Mouse (Mus musculus) lung, embryonic 16.5 days (tissue): ENCODE measurements around the gene Efhc2. TPM values are rescaled to one million over a fixed set of nuclear protein-coding genes. Genes with fewer than 3 reads are reported as not detected.

Experiments
- ATAC-seq: fragments of 200-750 bp; cut with Nextera tagmentation; 2 replicates; pipeline ENCODE4 v1.8.0; 2017; ENCODE audit warnings: low read depth, mild to moderate bottlenecking, moderate library complexity
- H3K27ac ChIP-seq: fragments of 300-500 bp; sonication (generic); 2 replicates; pipeline ENCODE4 v1.5.1; 2014; ENCODE audit warnings: mild to moderate bottlenecking, control low read depth, low read length
- H3K27me3 ChIP-seq: fragments of 300-500 bp; sonication (generic); 2 replicates; pipeline ENCODE4 v1.6.1; 2014; ENCODE audit warnings: low read depth, low read length, mixed read lengths; ENCODE audit not compliant: control insufficient read depth, insufficient read depth
- H3K36me3 ChIP-seq: fragments of 300-500 bp; sonication (generic); 2 replicates; pipeline ENCODE4 v1.6.1; 2014; ENCODE audit warnings: low read length; ENCODE audit not compliant: control insufficient read depth, insufficient read depth
- H3K4me1 ChIP-seq: fragments of 300-500 bp; sonication (generic); replicated peaks from 2 replicates; pipeline ENCODE4 v1.6.1; 2014; ENCODE audit warnings: low read length, mixed read lengths; ENCODE audit not compliant: control insufficient read depth, insufficient read depth
- H3K4me2 ChIP-seq: fragments of 300-500 bp; sonication (generic); 2 replicates; pipeline ENCODE4 v1.6.1; 2014; ENCODE audit warnings: low read depth, low read length, control low read depth
- H3K4me3 ChIP-seq: fragments of 300-500 bp; sonication (generic); 2 replicates; pipeline ENCODE4 v1.5.1; 2014; ENCODE audit warnings: mild to moderate bottlenecking, low read length, control low read depth
- H3K9ac ChIP-seq: fragments of 300-500 bp; sonication (generic); 2 replicates; pipeline ENCODE4 v1.6.1; 2014; ENCODE audit warnings: low read length, control low read depth
- H3K9me3 ChIP-seq: fragments of 300-500 bp; sonication (generic); 2 replicates; pipeline ENCODE4 v1.6.1; 2016; ENCODE audit warnings: low read length; ENCODE audit not compliant: control insufficient read depth
- WGBS: fragments of 180-500 bp; shearing (Covaris S2); extraction: QIAGEN DNeasy Blood & Tissue Kit; methylation state at CpG from one replicate; pipeline ENCODE4 v1.1.7; 2014; 5-methylcytosine and 5-hydroxymethylcytosine counted together
- polyA plus RNA-seq: library from polyadenylated mRNA; unstranded; fragments of >200 nt; fragmentation: Nextera tagmentation; extraction: Ambion mirVana; gene quantifications from 2 replicates; pipeline ENCODE4 v1.2.1, GENCODE M21; 2015

Efhc2 gene
- polyA plus RNA-seq: 1.2 and 1.6 TPM in 2 replicates

- H3K9me3 ChIP-seq: no peaks in the 10 kb centered on the region
- peak; percentile 62 for ATAC-seq
- WGBS: 12% methylated on average over 11 of the region's 19 CpGs
- H3K27me3 ChIP-seq: no peaks in the 10 kb centered on the region
- no peak within 1 kb of the TSS for H3K27ac ChIP-seq
- H3K36me3 ChIP-seq: no peaks in the 10 kb centered on the region
- H3K4me2 ChIP-seq: peak within 1 kb of the TSS; percentile 57
- H3K9ac ChIP-seq: no peak within 1 kb of the TSS
- no peaks in the 10 kb centered on the region for H3K4me1 ChIP-seq
- peak within 1 kb of the TSS; percentile 42 for H3K4me3 ChIP-seq
Measured at GRCm38 (mm10) chrX:17319126-17319583, at the start of gene Efhc2. Gene Efhc2, minus strand, starts transcription at chrX:17319368.

DNA sequence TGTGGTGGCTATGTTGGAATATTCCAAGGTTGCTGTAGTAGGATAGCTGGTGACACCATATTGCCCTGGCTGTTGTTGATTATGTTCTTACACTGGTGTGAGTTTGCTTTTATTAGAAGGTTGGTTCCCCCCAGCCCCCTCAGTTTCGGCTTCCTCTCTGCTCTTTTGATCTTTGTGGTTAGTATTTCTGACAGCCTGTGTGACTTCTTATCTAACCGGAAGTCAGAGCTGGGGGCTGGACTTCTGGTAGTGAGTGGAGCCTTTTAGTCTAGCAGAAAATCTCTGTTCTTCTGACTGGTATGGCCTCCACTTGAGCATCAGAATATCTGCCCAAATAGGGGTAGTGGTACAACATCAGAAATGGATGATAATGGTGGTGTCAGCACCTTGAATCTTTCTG is 45.9 kb upstream of the Efhc2 start:
- WGBS: 42% methylated on average over 2 of the region's 2 CpGs
- H3K4me1 ChIP-seq: no peaks in the 10 kb centered on the region
- H3K36me3 ChIP-seq: no peaks in the 10 kb centered on the region
- no peaks in the 10 kb centered on the region for H3K9me3 ChIP-seq
- no peak overlapping the region for H3K4me3 ChIP-seq
- H3K27me3 ChIP-seq: no peaks in the 10 kb centered on the region
- no peak overlapping the region for H3K27ac ChIP-seq
- no peak overlapping the region for H3K4me2 ChIP-seq
- no peak for ATAC-seq
- no peak overlapping the region for H3K9ac ChIP-seq

GRCm38 (mm10) chrX:17300349-17300880 is 18.8 kb downstream of the Efhc2 start:
- Histone ChIP-seq H3K9ac (no peak overlapping the region), H3K27me3 (no peaks in the 10 kb centered on the region), H3K27ac (no peak overlapping the region), H3K4me3 (no peak overlapping the region), H3K4me1 (no peaks in the 10 kb centered on the region), H3K9me3 (no peaks in the 10 kb centered on the region), H3K36me3 (no peaks in the 10 kb centered on the region), H3K4me2 (no peak overlapping the region)
- no peak for ATAC-seq
- 68% methylated on average over 3 of the region's 3 CpGs for WGBS

GRCm38 (mm10) chrX:17283899-17284298 is 35.3 kb downstream of the Efhc2 start:
- no peaks in the 10 kb centered on the region for H3K9me3 ChIP-seq
- no peaks in the 10 kb centered on the region for H3K36me3 ChIP-seq
- H3K27ac ChIP-seq: no peak overlapping the region
- no peaks in the 10 kb centered on the region for H3K27me3 ChIP-seq
- ATAC-seq: no peak
- H3K4me3 ChIP-seq: no peak overlapping the region
- WGBS: 69% methylated on average over 2 of the region's 2 CpGs
- no peaks in the 10 kb centered on the region for H3K4me1 ChIP-seq
- no peak overlapping the region for H3K9ac ChIP-seq
- no peak overlapping the region for H3K4me2 ChIP-seq

GRCm38 (mm10) chrX:17225141-17225540 is 94.0 kb downstream of the Efhc2 start:
- no peaks in the 10 kb centered on the region for H3K4me1 ChIP-seq
- ATAC-seq: no peak
- no peak overlapping the region for H3K27ac ChIP-seq
- H3K4me3 ChIP-seq: no peak overlapping the region
- H3K4me2 ChIP-seq: no peak overlapping the region
- H3K27me3 ChIP-seq: no peaks in the 10 kb centered on the region
- H3K9ac ChIP-seq: no peak overlapping the region
- H3K36me3 ChIP-seq: no peaks in the 10 kb centered on the region
- no peaks in the 10 kb centered on the region for H3K9me3 ChIP-seq

GRCm38 (mm10) chrX:17217451-17217850 is 101.7 kb downstream of the Efhc2 start:
- no peak overlapping the region for H3K4me3 ChIP-seq
- H3K36me3 ChIP-seq: no peaks in the 10 kb centered on the region
- H3K9me3 ChIP-seq: no peaks in the 10 kb centered on the region
- no peaks in the 10 kb centered on the region for H3K4me1 ChIP-seq
- ATAC-seq: no peak
- H3K9ac ChIP-seq: no peak overlapping the region
- no peaks in the 10 kb centered on the region for H3K27me3 ChIP-seq
- no peak overlapping the region for H3K27ac ChIP-seq
- H3K4me2 ChIP-seq: no peak overlapping the region

DNA sequence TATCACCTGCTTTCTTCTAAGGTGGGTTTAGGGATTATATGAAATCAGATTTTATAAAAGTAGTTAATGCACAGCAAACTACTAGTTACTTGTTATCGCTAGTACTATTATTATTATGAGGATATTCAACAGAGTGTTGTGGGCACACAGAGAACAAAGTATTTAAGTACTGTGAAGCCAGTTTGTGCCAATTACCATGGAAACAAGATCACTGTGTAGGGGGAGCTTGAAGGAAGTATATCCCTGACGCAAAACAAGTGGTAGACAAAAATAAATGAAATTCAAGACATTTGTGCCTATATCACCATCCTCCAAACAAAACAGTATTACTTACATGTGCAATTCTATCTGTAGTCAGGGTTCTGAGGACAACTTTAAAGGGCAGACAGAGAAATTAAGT is 105.7 kb downstream of the Efhc2 start:
- no peaks in the 10 kb centered on the region for H3K27me3 ChIP-seq
- no peak overlapping the region for H3K9ac ChIP-seq
- H3K27ac ChIP-seq: no peak overlapping the region
- H3K4me1 ChIP-seq: no peaks in the 10 kb centered on the region
- ATAC-seq: no peak
- no peak overlapping the region for H3K4me3 ChIP-seq
- no peaks in the 10 kb centered on the region for H3K36me3 ChIP-seq
- no peak overlapping the region for H3K4me2 ChIP-seq
- H3K9me3 ChIP-seq: no peaks in the 10 kb centered on the region
- WGBS: 79% methylated on average over 2 of the region's 2 CpGs

GRCm38 (mm10) chrX:17175748-17176147 is 143.4 kb downstream of the Efhc2 start:
- 67% methylated on average over 3 of the region's 3 CpGs for WGBS
- ATAC-seq: no peak
- Histone ChIP-seq H3K4me2 (no peak overlapping the region), H3K4me1 (no peaks in the 10 kb centered on the region), H3K4me3 (no peak overlapping the region), H3K9ac (no peak overlapping the region), H3K9me3 (no peaks in the 10 kb centered on the region), H3K27me3 (no peaks in the 10 kb centered on the region), H3K36me3 (no peaks in the 10 kb centered on the region), H3K27ac (no peak overlapping the region)

- Histone ChIP-seq H3K27me3 (no peaks in the 10 kb centered on the region), H3K36me3 (no peaks in the 10 kb centered on the region), H3K9me3 (no peaks in the 10 kb centered on the region), H3K9ac (no peak overlapping the region), H3K4me2 (no peak overlapping the region), H3K4me1 (no peaks in the 10 kb centered on the region), H3K4me3 (no peak overlapping the region), H3K27ac (no peak overlapping the region)
- ATAC-seq: no peak
- WGBS: 44% methylated on average over 1 of the region's 1 CpGs
Measured at GRCm38 (mm10) chrX:17165638-17166037, 153.5 kb downstream of the Efhc2 start.
